Mouse (Mus musculus) lung, postnatal 0 days (tissue): ENCODE data around the gene Nfic. TPM values are rescaled to one million over a fixed set of nuclear protein-coding genes. Genes with fewer than 3 reads are reported as not detected.
A peak's percentile ranks its signal among the peaks of the same experiment; 100 is the strongest.

Experiments used
- ATAC-seq: fragments of 200-750 bp; cut with Nextera tagmentation; 2 replicates; pipeline ENCODE4 v1.8.0; 2017; ENCODE audit warnings: moderate library complexity
- DNase-seq: peaks from one replicate; pipeline ENCODE4 v3.0.0-alpha.2; 2016; ENCODE audit warnings: low spot score
- H3K27ac ChIP-seq: fragments of 300-500 bp; sonication (generic); 2 replicates; pipeline ENCODE4 v1.5.1; 2014; ENCODE audit warnings: antibody characterized with exemption, mild to moderate bottlenecking, low read length, mixed read lengths
- H3K27me3 ChIP-seq: fragments of 300-500 bp; sonication (generic); replicated peaks from 2 replicates; pipeline ENCODE4 v1.6.1; 2014; ENCODE audit warnings: low read length, mixed read lengths; ENCODE audit not compliant: insufficient read depth
- H3K36me3 ChIP-seq: fragments of 300-500 bp; sonication (generic); 2 replicates; pipeline ENCODE4 v1.6.1; 2014; ENCODE audit warnings: low read length, mixed read lengths; ENCODE audit not compliant: insufficient read depth
- H3K4me1 ChIP-seq: fragments of 300-500 bp; sonication (generic); 2 replicates; pipeline ENCODE4 v1.6.1; 2014; ENCODE audit warnings: antibody characterized with exemption, low read depth, low read length, mixed read lengths; ENCODE audit not compliant: insufficient read depth
- H3K4me2 ChIP-seq: fragments of 300-500 bp; sonication (generic); replicated peaks from 2 replicates; pipeline ENCODE4 v1.6.1; 2014; ENCODE audit warnings: low read depth, mild to moderate bottlenecking, low read length, moderate library complexity, mixed read lengths
- H3K4me3 ChIP-seq: fragments of 300-500 bp; sonication (generic); 2 replicates; pipeline ENCODE4 v1.5.1; 2014; ENCODE audit warnings: low read depth, low read length
- H3K9ac ChIP-seq: fragments of 300-500 bp; sonication (generic); replicated peaks from 2 replicates; pipeline ENCODE4 v1.6.1; 2014; ENCODE audit warnings: low read depth, mild to moderate bottlenecking
- H3K9me3 ChIP-seq: fragments of 300-500 bp; sonication (generic); 2 replicates; pipeline ENCODE4 v1.6.1; 2016; ENCODE audit warnings: low read length, mixed read lengths
- CTCF ChIP-seq: IDR thresholded peaks from 2 replicates; pipeline ENCODE4 v1.5.1; 2016; ENCODE audit warnings: antibody characterized with exemption, mild to moderate bottlenecking
- EP300 ChIP-seq: IDR thresholded peaks from 2 replicates; pipeline ENCODE4 v1.6.1; 2016; ENCODE audit warnings: antibody characterized with exemption, mild to moderate bottlenecking, control low read depth
- WGBS: fragments of 180-500 bp; shearing (Covaris S2); extraction: QIAGEN DNeasy Blood & Tissue Kit; methylation state at CpG from one replicate; pipeline ENCODE4 v1.1.7; 2014; 5-methylcytosine and 5-hydroxymethylcytosine counted together
- polyA plus RNA-seq: library from polyadenylated mRNA; unstranded; fragments of >200 nt; fragmentation: Nextera tagmentation; extraction: Ambion mirVana; gene quantifications from 2 replicates; pipeline ENCODE4 v1.2.1, GENCODE M21; 2015

Nfic gene
- polyA plus RNA-seq, 1 experiment from 2014 or later, result 73.6 TPM

DNA sequence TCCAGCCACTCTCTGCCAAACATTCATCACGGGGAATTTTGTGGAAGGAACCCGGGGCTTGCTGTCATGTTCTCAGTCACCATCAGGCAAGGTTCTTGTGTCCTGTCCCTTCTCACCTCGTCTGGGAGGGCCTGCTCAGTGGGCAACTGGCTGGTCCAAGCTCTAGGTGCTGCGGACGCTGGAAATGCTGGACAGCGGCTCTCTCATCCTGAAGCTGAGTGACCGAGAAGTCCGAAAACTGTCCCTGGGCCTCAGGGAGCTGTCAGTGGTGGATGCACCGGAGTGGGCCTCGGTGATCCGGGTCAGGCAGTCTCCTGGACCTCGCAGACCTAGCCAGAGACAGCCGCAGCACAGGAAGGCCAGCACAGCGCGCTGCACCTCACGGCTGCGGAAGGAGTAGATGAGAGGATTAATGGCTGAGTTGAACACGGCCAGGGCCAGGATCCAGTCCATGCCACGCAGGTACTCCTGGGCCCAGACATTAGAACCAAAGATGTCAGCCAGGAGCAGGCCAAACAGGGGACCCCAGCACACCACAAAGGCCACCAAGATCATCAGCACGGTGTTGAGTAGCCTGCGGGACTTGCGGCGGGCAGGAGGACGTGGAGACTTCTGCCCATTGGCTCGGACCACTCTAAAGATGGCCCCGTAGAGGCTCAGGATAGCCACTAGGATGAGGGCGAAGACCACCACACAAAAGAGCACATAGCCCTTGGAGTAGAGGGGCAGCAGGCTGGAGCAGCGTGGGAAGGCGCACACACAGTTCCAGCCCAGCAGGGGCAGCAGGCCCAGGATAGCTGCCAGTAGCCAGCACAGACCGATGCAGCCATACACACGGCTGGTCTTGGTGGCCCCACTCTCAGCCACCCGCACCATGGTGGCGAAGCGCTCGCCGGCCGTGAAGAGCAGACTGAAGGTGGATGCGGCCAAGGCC lies 43.1 kb upstream of the Nfic start:
- ATAC-seq, result no peak
- H3K4me2 ChIP-seq, result peak overlapping the region; percentile 86
- peaks cover 16% of the 10 kb centered on the region; the same call in 1 of the 2 replicates for H3K4me1 ChIP-seq
- H3K4me3 ChIP-seq, result peak overlapping the region; percentile 16
- no peaks in the 10 kb centered on the region for H3K36me3 ChIP-seq
- DNase-seq, result no peak
- no peak overlapping the region for H3K9ac ChIP-seq
- no peaks in the 10 kb centered on the region for H3K9me3 ChIP-seq
- WGBS, result 72% methylated on average over 38 of the region's 38 CpGs
- TF ChIP-seq CTCF (peak; percentile 41), EP300 (no peak)
- peak overlapping the region; percentile 57; the same call in 1 of the 2 replicates for H3K27ac ChIP-seq
- H3K27me3 ChIP-seq, result no peaks in the 10 kb centered on the region; the same call in 1 of the 2 replicates

DNA sequence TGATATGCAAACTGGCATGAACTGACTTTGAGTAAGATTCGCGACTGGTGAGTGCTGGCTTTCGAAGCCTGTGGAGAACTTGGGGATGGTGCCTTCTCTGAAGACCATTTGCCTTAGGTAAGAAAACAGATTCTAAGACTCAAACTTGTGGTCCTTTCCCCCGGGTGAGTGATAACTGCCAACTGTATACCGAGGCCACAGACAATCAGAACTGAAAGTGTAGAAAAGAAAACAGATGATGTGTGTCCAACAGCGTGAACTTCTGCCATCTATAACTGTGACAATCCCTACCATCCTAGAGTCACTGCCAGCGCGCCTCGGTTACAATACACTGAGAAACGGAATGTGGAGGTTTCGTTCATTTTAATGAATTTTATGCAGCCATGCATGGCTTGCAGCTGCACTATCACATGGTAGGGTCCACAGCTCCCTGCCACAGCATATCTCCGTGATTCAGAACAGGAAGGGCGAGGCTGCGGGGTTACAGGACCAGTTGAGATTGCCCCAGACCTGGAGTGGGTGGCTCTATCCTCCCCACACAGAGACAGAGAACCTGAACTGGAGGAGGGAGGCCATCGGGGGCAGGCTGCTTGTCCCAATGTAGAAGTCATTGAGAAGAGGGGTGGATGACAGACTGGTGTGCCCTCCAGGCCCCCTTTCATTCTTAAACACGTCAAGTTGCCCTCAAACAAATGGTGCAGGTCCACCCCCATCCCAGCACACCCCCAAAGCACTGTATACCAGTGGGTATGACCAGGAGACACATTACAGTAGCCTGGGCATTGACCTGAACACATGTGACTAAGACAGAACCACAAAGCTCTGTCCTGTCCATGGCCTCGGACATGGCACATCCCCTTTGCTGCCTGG lies 42.2 kb upstream of the Nfic start:
- no peak for TF ChIP-seq EP300
- TF ChIP-seq CTCF, result no peak
- Histone ChIP-seq H3K9me3 (no peaks in the 10 kb centered on the region), H3K27ac (0 out of 2 replicates have a peak overlapping the region, but pooled peaks have one; percentile 9), H3K36me3 (no peaks in the 10 kb centered on the region), H3K4me1 (peaks cover 13% of the 10 kb centered on the region; the same call in 1 of the 2 replicates), H3K4me3 (peak overlapping the region; percentile 16), H3K4me2 (peak overlapping the region; percentile 86), H3K9ac (no peak overlapping the region), H3K27me3 (no peaks in the 10 kb centered on the region)
- DNase-seq, result no peak
- ATAC-seq, result no peak
- 74% methylated on average over 17 of the region's 17 CpGs for WGBS

DNA sequence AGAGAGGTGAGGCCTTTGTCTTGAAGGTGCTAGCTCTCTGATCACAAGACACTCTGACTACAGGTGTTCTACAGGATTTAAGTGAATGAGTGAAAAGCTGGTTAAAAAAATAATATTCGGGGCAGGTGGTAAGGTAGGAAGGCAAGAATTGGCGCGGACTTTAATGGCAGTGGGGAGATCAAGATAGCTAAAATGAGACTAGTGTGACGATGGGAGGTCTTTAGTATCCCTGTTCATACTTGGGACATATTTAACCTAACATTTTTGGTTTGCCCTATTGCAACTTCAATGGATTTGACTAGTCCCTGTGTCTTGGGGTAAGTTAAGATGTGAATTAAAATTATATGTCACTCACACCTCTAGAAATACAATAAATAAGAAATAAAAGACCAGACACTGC lies 41.5 kb upstream of the Nfic start:
- no peak overlapping the region for H3K9ac ChIP-seq
- H3K4me2 ChIP-seq, result peak overlapping the region; percentile 86
- TF ChIP-seq CTCF (no peak), EP300 (no peak)
- no peak overlapping the region for H3K27ac ChIP-seq
- 27% methylated on average over 4 of the region's 4 CpGs for WGBS
- H3K9me3 ChIP-seq, result no peaks in the 10 kb centered on the region
- peak overlapping the region; percentile 74; the same call in 1 of the 2 replicates for H3K4me3 ChIP-seq
- H3K36me3 ChIP-seq, result no peaks in the 10 kb centered on the region
- peaks cover 13% of the 10 kb centered on the region; the same call in 1 of the 2 replicates for H3K4me1 ChIP-seq
- no peak for ATAC-seq
- H3K27me3 ChIP-seq, result no peaks in the 10 kb centered on the region
- DNase-seq, result no peak

DNA sequence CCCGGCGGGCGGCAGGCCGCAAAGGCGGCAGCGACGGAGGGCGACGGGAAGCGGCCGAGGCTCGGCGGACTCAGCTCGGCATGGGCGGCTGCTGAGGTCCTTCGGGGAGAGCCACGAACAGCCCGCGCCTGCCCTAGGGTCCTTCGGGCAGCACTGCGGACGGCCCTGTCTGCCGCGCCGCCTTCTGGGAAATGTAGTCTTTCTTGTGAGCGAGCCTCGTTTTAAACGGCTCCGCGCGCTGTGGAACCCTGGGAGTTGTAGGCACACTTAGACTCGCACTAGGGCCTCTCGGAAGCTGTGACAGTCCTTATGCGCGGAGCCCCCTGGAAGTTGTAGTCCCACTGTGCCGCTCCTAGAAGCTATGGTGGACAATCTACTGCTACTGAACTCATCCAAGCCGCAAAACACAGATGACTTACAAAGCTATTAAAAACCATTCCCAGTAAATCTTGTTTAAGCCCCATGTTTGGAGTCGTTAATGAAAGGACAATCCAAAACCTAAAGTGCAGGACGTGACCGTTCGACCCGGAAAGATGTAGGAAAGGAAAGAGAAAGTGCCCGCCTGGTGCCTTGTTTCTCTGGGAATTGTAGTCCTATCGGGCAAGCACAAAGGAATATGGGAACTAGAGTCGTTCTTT lies 40.9 kb upstream of the Nfic start, which contains the start of gene Ncln:
Gene Ncln (minus strand): TSS at position 129 of the 638 bp plus-strand sequence.
- TF ChIP-seq CTCF (peak; percentile 22; the same call in 1 of the 2 replicates), EP300 (peak; percentile 53; the same call in 1 of the 2 replicates)
- ATAC-seq (peak; percentile 97), DNase-seq (peak; percentile 100)
- peak within 1 kb of the TSS; percentile 80 for H3K9ac ChIP-seq
- no peaks in the 10 kb centered on the region for H3K9me3 ChIP-seq
- peak within 1 kb of the TSS; percentile 86 for H3K4me2 ChIP-seq
- H3K4me3 ChIP-seq, result peak within 1 kb of the TSS; percentile 74
- H3K27ac ChIP-seq, result peak within 1 kb of the TSS; percentile 66; the same call in 1 of the 2 replicates
- H3K36me3 ChIP-seq, result no peaks in the 10 kb centered on the region
- H3K4me1 ChIP-seq, result peaks cover 13% of the 10 kb centered on the region; the same call in 1 of the 2 replicates
- H3K27me3 ChIP-seq, result no peaks in the 10 kb centered on the region
- WGBS, result under 1% methylated on average over 43 of the region's 45 CpGs

DNA sequence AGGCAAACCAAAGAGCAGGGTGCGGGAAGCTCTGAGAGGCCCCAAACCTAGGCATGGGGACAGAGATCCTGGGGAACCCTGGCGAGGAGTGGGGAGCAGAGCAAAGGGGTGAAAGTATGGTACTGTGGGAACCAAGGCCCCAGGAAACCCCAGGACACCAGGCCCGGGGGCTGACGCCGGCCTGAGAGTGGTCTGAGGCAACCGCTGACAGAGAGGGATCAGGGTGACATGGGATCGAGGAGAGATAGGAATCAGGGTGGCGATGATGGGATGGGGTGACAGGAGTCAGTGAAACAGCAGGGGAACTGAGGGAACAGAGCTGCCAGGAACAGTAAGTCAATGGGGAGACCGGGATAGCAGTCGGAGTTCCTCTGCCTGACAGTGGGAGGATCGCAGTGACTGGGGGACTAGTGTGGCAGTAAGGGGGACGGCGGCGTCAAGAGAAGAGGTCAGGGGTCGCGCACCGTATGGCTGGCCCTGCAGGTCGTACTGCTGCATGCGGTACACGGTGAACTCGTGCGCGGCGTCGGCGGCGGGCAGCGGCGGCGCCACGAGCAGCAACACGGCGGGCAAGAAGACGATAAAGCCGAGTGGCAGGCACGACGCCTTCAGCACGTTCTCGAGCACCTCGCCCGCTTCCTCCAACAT lies 40.3 kb upstream of the Nfic start:
- Histone ChIP-seq H3K4me3 (peak overlapping the region; percentile 74), H3K9me3 (no peaks in the 10 kb centered on the region), H3K36me3 (peaks cover 5% of the 10 kb centered on the region; the same call in 1 of the 2 replicates), H3K4me1 (peaks cover 13% of the 10 kb centered on the region; the same call in 1 of the 2 replicates), H3K27ac (peak overlapping the region; percentile 66; the same call in 1 of the 2 replicates), H3K27me3 (no peaks in the 10 kb centered on the region), H3K4me2 (peak overlapping the region; percentile 86), H3K9ac (peak overlapping the region; percentile 80)
- no peak for TF ChIP-seq CTCF
- no peak for TF ChIP-seq EP300
- ATAC-seq (peak; percentile 11), DNase-seq (peak; percentile 55)
- WGBS, result 1% methylated on average over 37 of the region's 41 CpGs
